Mouse (Mus musculus) embryonic facial prominence, embryonic 14.5 days (tissue): ENCODE data around the gene Pabpc1l. TPM values are rescaled to one million over a fixed set of nuclear protein-coding genes. Genes with fewer than 3 reads are reported as not detected.

Experiments used
- ATAC-seq: fragments of 200-750 bp; cut with Nextera tagmentation; 2 replicates; pipeline ENCODE4 v1.8.0; 2017; ENCODE audit warnings: low read depth, moderate number of reproducible peaks, moderate TSS enrichment
- DNase-seq: peaks from one replicate; pipeline ENCODE4 v3.0.0-alpha.2; 2015; ENCODE audit warnings: low spot score
- H3K27ac ChIP-seq: fragments of 300-500 bp; sonication (generic); replicated peaks from 2 replicates; pipeline ENCODE4 v1.5.1; 2014; ENCODE audit warnings: low read depth, mild to moderate bottlenecking, low read length, moderate library complexity
- H3K27me3 ChIP-seq: fragments of 300-500 bp; sonication (generic); replicated peaks from 2 replicates; pipeline ENCODE4 v1.6.1; 2014; ENCODE audit warnings: low read length; ENCODE audit not compliant: control insufficient read depth, insufficient read depth
- H3K36me3 ChIP-seq: fragments of 300-500 bp; sonication (generic); 2 replicates; pipeline ENCODE4 v1.6.1; 2014; ENCODE audit warnings: low read length, mixed read lengths; ENCODE audit not compliant: control insufficient read depth, insufficient read depth
- H3K4me1 ChIP-seq: fragments of 300-500 bp; sonication (generic); 2 replicates; pipeline ENCODE4 v1.6.1; 2014; ENCODE audit warnings: antibody characterized with exemption, low read length; ENCODE audit not compliant: control insufficient read depth, insufficient read depth
- H3K4me2 ChIP-seq: fragments of 300-500 bp; sonication (generic); 2 replicates; pipeline ENCODE4 v1.6.1; 2014; ENCODE audit warnings: low read depth, mild to moderate bottlenecking, low read length, moderate library complexity, mixed read lengths
- H3K4me3 ChIP-seq: fragments of 300-500 bp; sonication (generic); 2 replicates; pipeline ENCODE4 v1.5.1; 2014; ENCODE audit warnings: low read depth, mild to moderate bottlenecking, low read length
- H3K9ac ChIP-seq: fragments of 300-500 bp; sonication (generic); 2 replicates; pipeline ENCODE4 v1.6.1; 2014; ENCODE audit warnings: low read depth, mild to moderate bottlenecking, low read length, moderate library complexity, mixed read lengths
- H3K9me3 ChIP-seq: fragments of 300-500 bp; sonication (generic); 2 replicates; pipeline ENCODE4 v1.6.1; 2016; ENCODE audit warnings: low read length; ENCODE audit not compliant: control insufficient read depth
- WGBS: fragments of 180-500 bp; shearing (Covaris S2); extraction: QIAGEN DNeasy Blood & Tissue Kit; methylation state at CpG from one replicate; pipeline ENCODE4 v1.1.7; 2014; 5-methylcytosine and 5-hydroxymethylcytosine counted together
- polyA plus RNA-seq: library from polyadenylated mRNA; unstranded; fragments of >200 nt; fragmentation: Nextera tagmentation; extraction: Ambion mirVana; gene quantifications from 2 replicates; pipeline ENCODE4 v1.2.1, GENCODE M21; 2014

Pabpc1l gene
- polyA plus RNA-seq, 1 experiment from 2014 or later, result 2.8 TPM

DNA sequence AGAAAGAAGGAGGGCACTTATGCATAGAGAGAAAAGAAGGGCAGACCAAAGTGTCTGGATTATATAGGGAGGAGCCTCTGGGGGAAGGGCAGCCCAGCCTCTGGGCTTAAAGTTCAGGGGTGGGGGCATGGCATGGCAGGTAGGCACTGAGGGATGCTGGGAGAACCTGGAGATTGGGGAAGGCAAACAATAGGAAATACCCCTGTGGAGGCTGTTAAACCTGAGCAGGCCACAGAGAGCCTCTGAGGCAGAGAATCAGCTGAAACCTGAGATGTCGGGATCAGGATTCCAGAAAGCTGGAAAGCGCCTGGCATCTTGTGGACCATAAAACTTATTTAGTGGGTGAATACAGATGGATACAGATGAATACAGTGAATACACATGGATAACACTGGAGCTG is 46.9 kb downstream of the Pabpc1l start:
- Histone ChIP-seq H3K4me3 (no peak overlapping the region), H3K27ac (no peak overlapping the region), H3K4me1 (peaks cover 22% of the 10 kb centered on the region), H3K9ac (no peak overlapping the region), H3K36me3 (peaks cover 5% of the 10 kb centered on the region; the same call in 1 of the 2 replicates), H3K27me3 (no peaks in the 10 kb centered on the region), H3K4me2 (no peak overlapping the region), H3K9me3 (no peaks in the 10 kb centered on the region)
- ATAC-seq (no peak), DNase-seq (no peak)
- WGBS, result 59% methylated on average over 2 of the region's 2 CpGs

GRCm38 (mm10) chr2:164073120-164073519 is 47.9 kb downstream of the Pabpc1l start:
- Histone ChIP-seq H3K4me2 (no peak overlapping the region), H3K27me3 (no peaks in the 10 kb centered on the region), H3K4me1 (peaks cover 22% of the 10 kb centered on the region), H3K9me3 (no peaks in the 10 kb centered on the region), H3K36me3 (no peaks in the 10 kb centered on the region), H3K9ac (no peak overlapping the region), H3K27ac (no peak overlapping the region), H3K4me3 (no peak overlapping the region)
- 78% methylated on average over 7 of the region's 7 CpGs for whole genome bisulfite sequencing
- ATAC-seq, result no peak
- DNase-seq, result no peak

DNA sequence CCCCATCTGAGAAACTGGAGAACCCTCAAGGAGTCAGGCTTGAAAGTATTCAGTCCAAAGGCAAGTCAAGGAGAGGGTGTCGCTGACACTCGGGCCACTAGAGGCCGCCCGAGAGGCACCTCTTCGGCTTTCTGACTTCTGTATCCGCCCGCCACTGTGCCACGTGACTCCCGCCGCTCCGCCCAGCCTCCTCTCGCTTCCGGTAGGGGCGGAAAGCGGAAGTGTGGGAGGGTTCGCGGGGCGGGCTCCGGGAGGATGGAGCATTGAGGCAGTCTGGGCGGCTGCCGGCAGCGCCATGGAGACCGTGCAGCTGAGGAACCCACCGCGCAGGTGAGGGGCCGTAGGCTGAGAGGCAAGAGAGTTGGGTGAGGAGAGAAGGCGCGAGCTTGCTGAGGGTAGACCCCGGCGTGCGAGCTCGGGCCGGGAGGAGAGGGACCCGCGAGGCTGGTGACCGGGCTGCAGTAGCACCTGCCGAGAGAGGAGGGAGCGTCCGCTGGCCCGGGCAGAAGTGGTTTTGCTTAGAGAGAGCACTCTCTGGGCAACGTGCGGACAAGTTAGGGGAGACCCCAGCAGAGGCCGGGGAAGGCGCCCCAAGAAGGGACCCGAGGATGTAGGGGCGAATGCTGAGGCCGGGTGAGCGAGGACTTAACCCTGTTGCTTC is 48.8 kb downstream of the Pabpc1l start:
- Histone ChIP-seq H3K9ac (peak overlapping the region; percentile 78), H3K27me3 (no peaks in the 10 kb centered on the region), H3K4me1 (peaks cover 21% of the 10 kb centered on the region), H3K27ac (0 out of 2 replicates have a peak overlapping the region, but pooled peaks have one; percentile 30), H3K4me2 (peak overlapping the region; percentile 87), H3K4me3 (peak overlapping the region; percentile 76), H3K9me3 (no peaks in the 10 kb centered on the region), H3K36me3 (no peaks in the 10 kb centered on the region)
- 1% methylated on average over 38 of the region's 48 CpGs for WGBS
- DNase-seq (peak; percentile 97), ATAC-seq (peak; percentile 88)

DNA sequence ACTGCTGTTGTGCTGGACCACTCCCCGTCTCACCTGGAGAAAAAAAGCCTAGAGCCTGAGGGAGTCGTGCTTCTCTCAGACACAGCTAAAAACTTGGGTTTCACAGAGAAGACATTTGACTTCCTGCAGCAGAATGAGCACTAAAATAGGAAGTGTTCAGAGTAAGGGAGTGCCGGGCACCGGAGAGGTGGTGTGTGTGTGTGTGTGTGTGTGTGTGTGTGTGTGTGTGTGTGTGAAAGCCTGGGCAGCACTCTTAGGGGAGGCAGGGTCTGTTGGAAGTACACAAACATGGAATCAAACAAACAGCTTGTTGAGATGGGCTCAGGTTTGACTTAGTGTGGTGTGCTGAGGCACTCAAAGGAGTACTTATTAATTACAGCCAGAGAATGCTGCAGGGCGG is 49.8 kb downstream of the Pabpc1l start:
- peak overlapping the region; percentile 87 for H3K4me2 ChIP-seq
- no peak for DNase-seq
- 30% methylated on average over 5 of the region's 5 CpGs for WGBS
- H3K36me3 ChIP-seq, result peaks cover 7% of the 10 kb centered on the region
- no peak overlapping the region for H3K27ac ChIP-seq
- H3K27me3 ChIP-seq, result no peaks in the 10 kb centered on the region
- peak overlapping the region; percentile 76 for H3K4me3 ChIP-seq
- H3K9me3 ChIP-seq, result no peaks in the 10 kb centered on the region
- no peak for ATAC-seq
- H3K9ac ChIP-seq, result peak overlapping the region; percentile 78
- H3K4me1 ChIP-seq, result peaks cover 10% of the 10 kb centered on the region

- Histone ChIP-seq H3K9ac (no peak overlapping the region), H3K9me3 (no peaks in the 10 kb centered on the region), H3K36me3 (peaks cover 26% of the 10 kb centered on the region), H3K27ac (no peak overlapping the region), H3K4me2 (no peak overlapping the region), H3K4me1 (peaks cover 10% of the 10 kb centered on the region), H3K27me3 (no peaks in the 10 kb centered on the region), H3K4me3 (no peak overlapping the region)
- no peak for ATAC-seq
- no peak for DNase-seq
- 88% methylated on average over 8 of the region's 8 CpGs for WGBS
Measured at GRCm38 (mm10) chr2:164076874-164077425, 51.7 kb downstream of the Pabpc1l start.

DNA sequence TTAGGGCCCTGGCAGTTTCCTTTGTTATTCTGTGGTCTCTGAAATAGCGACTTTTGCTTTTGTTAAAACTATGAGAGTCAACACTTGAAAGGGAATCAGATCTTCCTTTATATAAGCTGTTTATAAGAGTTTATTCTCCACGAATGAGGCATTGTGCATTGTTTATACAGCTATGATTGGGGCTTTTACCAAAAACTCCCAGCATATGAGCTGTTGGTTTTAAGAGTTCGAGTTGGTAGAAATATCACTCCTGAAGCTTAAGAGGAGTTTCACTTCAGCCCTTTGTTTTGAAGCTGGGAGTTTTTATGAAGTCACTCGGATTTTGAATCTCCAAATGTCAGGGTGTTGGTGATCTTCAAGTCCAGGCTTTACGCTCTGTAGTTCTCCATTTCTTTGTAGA is 52.6 kb downstream of the Pabpc1l start:
- Histone ChIP-seq H3K27ac (no peak overlapping the region), H3K4me3 (no peak overlapping the region)
- 83% methylated on average over 5 of the region's 5 CpGs for WGBS

GRCm38 (mm10) chr2:164079488-164079887 is 54.2 kb downstream of the Pabpc1l start:
- Histone ChIP-seq H3K27ac (no peak overlapping the region), H3K4me1 (peaks cover 10% of the 10 kb centered on the region), H3K36me3 (peaks cover 50% of the 10 kb centered on the region), H3K9me3 (no peaks in the 10 kb centered on the region), H3K4me3 (no peak overlapping the region), H3K9ac (no peak overlapping the region), H3K4me2 (no peak overlapping the region), H3K27me3 (no peaks in the 10 kb centered on the region)
- WGBS, result 93% methylated on average over 6 of the region's 6 CpGs
- DNase-seq, result no peak
- no peak for ATAC-seq

More for the DNA sequence above, 52.6 kb downstream of the Pabpc1l start:
- H3K27me3 ChIP-seq, result no peaks in the 10 kb centered on the region
- no peak overlapping the region for H3K9ac ChIP-seq
- ATAC-seq, result no peak
- H3K9me3 ChIP-seq, result no peaks in the 10 kb centered on the region
- H3K36me3 ChIP-seq, result peaks cover 35% of the 10 kb centered on the region
- DNase-seq, result no peak
- peaks cover 10% of the 10 kb centered on the region for H3K4me1 ChIP-seq
- H3K4me2 ChIP-seq, result no peak overlapping the region

GRCm38 (mm10) chr2:164081577-164081976 is 56.3 kb downstream of the Pabpc1l start:
- no peaks in the 10 kb centered on the region for H3K9me3 ChIP-seq
- ATAC-seq (no peak), DNase-seq (no peak)
- H3K27me3 ChIP-seq, result no peaks in the 10 kb centered on the region
- WGBS, result 93% methylated on average over 10 of the region's 10 CpGs
- no peak overlapping the region for H3K9ac ChIP-seq
- no peak overlapping the region for H3K4me2 ChIP-seq
- H3K4me3 ChIP-seq, result no peak overlapping the region
- H3K4me1 ChIP-seq, result no peaks in the 10 kb centered on the region
- no peak overlapping the region for H3K27ac ChIP-seq
- H3K36me3 ChIP-seq, result peaks cover 67% of the 10 kb centered on the region

DNA sequence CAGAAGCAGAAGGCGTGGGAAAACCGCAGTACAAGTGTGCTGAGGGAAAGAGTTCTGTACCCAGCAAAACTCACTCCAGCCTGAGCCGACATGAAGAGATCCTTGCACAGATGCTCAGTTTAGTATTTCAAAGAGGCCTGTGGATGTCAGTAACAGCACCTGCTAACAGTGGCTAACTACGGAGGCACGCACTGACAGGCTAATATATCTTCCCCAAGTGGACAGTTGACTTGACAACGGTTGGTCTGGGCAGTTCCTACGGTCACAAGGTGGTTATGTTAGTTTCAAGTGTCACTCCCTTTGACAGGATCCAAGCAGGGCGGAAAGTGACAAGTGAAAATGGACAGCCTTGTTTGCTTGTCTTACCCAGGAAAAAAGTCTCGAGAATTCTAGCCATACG is 56.9 kb downstream of the Pabpc1l start:
- H3K9ac ChIP-seq, result no peak overlapping the region
- 85% methylated on average over 10 of the region's 10 CpGs for WGBS
- no peaks in the 10 kb centered on the region for H3K4me1 ChIP-seq
- DNase-seq, result no peak
- no peak overlapping the region for H3K4me3 ChIP-seq
- no peak overlapping the region for H3K27ac ChIP-seq
- H3K4me2 ChIP-seq, result no peak overlapping the region
- H3K36me3 ChIP-seq, result peaks cover 72% of the 10 kb centered on the region
- ATAC-seq, result no peak
- no peaks in the 10 kb centered on the region for H3K27me3 ChIP-seq
- H3K9me3 ChIP-seq, result no peaks in the 10 kb centered on the region
